Mouse (Mus musculus): Measurements from ENCODE around the gene Slc27a5.

Gene Slc27a5

DNA sequence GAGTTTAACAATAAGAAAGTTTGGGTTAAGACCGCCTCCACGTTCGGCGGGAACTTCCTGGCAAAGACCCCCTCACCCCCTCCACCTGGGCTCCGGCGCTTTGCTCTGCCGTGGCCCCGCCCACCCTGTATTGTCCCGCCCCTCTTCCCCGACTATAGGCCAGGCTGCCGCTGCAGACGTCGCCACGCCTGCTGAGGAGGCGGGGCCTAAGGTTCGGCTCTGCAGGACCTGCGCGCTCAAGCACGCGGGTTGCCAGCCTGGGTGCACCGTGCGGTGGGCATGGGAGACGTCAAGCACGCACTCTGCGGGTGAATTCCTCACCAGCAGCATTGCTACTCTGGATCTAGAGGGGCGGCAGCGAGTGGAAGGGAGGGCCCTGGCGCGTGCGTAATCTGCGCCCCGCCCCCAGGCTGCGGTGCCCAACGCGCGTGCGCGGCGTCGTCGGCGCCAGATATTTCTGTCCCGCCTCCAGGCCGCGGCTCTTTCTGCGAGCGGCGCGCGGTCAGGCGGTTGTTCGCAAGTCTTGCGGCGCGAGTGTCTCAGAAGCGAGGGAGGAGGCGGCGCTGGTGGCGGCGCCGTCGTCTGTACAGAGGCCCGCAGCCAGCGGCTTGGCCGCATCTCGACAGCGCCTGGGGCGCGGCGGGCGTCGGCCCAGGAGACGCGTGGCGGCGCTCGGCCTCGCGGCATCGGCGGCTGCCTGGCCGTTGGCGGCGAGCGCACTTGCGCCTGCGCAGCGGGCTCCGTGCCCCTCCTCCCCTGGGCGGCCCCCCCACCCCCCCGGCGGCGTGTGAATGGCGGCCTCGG is 26.1 kb upstream of the Slc27a5 start:
- peak; percentile 91 for DNase-seq

DNA sequence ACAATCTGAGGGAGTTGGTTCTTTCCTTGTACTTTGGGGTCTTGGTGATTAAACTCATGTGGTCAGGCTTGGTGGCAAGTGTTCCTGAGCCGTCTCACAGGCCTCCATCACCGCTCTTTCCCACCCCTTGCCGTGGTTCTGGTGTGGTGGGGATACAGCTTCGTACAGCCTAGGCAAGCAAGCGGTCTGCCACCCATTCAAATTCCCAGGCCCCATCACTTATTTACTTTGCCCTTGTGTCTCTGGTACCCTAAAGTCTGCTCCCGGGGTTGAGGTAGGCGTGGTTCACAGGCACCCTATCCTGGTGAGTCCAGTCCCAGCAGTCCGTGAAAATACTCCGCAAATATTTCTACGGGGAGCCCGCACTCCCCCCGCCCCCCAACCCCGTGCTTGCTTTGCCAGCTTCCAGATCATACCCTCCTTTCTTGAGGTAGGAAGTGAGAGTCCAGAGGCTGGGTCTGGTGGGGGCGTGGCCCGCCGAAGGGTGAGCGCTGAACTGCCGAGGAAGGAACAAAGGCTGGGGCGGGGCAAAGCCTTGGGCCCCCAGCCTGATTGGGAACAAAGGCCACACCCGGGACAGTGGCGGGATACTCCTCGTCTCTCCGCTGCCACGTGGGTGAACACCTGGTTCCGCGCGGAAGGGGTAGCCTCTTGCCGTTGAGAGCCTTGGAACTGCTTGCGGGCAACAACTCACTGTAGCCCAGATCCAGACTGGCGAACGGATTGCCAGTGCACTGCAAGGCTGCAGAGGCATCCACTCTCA is 25.0 kb upstream of the Slc27a5 start:
- peak; percentile 75 for DNase-seq

DNA sequence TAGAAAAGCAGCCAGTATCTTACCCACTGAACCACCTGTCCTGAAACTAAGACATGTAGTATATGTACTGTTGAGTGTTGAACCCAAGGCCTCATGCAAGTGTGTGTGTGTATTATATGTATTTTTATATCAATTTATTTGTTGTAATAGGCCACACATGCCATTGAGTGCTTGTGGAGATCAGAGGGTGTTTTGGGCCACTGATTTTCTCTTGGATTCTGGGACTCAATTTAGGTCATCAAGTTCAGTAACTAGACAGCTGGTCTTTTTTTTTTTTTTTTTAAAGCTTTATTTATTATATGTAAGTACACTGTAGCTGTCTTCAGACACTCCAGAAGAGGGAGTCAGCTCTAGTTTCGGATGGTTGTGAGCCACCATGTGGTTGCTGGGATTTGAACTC is 17.2 kb upstream of the Slc27a5 start:
- DNase-seq: no peak

DNA sequence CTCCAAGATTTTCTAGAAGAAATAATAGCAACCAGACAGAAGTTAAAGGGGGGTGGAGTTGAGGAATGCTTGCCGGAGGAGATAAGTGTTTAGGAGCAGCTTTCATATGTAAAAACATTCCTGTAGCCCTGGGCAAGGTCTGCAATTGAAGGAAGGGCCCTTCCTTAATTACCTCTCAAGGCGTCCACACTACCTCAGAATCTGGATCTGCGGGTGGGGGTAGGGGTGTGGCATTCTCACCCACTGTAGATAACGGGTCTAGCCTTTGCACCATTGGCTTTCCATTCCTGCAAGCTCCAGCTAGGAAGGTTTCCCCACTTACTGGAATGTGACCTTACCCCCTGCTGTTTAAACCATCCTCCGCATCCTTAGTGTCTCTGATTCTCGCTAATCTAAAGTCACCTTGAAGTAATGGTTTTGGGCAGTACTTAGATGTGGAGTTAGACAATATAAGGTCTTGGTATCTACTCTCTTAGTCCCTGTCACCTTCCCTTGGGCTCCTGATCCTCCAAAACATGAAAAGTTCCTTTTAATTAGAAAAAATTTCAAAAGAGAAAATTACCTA is 16.4 kb upstream of the Slc27a5 start:
- no peak for DNase-seq

DNA sequence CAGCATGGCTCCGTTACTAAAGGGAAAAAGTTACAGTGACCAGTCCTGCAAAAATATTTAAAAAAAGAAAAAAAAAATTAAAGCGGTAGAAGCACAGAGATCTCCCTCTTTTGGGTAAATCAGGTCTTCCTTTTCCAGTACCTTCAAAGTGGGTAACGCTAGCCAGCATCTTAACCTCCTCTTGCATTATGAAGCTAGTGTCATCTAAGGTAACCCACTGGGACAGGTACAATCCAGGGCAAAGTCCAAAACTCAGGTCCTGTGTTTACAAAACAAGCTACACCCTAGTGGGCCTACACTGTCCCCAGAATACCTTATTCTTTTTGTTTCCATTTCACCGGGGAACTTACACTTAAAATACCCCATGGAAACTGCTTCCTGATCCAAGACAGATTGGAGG is 15.7 kb upstream of the Slc27a5 start:
- no peak for DNase-seq

GRCm38 (mm10) chr7:13010005-13010908 is 12.3 kb upstream of the Slc27a5 start, which contains the start of gene Zbtb45:
Zbtb45 (minus strand) TSS chr7:13010034.
- DNase-seq: no peak

GRCm38 (mm10) chr7:13009143-13010004 is 11.4 kb upstream of the Slc27a5 start:
- peak; percentile 95 for DNase-seq

DNA sequence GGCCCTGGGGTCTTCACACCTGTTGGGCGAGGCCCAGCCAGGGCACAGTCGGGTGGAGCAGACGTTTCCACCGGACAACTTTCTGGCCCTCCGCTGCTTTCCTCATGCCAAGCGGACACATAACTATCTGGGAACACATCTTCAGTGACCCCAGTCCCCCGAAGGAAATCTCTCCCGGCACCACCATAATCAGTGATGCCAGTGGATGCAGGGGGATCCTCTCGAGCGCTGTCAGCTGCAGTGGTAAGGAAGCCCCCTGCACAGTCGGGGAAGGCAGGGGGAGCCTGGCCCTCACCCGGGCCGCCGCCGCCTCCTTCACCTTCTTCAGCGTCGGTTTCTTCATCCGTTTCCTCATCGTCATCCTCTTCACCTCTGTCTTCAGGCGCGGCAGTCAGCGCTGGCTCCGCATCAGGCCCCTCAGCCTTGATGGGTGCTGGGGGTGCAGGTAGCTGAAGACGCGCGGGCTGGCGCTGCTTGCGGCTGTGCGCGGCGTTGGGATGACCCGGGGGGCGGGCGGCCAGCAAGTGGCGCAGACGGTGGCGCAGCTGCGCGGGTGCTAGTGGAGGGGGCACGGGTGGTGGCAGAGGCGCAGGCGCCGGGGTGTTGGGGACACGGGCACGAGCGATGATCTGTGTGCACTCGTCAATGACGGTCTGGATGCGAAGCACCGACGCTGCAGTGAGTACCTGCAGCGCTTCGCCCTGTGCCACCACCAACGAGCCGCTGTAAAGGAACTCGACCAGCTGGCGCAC is 9.5 kb upstream of the Slc27a5 start:
- DNase-seq: no peak

GRCm38 (mm10) chr7:13006531-13006930 is 8.5 kb upstream of the Slc27a5 start:
- no peak for DNase-seq

DNA sequence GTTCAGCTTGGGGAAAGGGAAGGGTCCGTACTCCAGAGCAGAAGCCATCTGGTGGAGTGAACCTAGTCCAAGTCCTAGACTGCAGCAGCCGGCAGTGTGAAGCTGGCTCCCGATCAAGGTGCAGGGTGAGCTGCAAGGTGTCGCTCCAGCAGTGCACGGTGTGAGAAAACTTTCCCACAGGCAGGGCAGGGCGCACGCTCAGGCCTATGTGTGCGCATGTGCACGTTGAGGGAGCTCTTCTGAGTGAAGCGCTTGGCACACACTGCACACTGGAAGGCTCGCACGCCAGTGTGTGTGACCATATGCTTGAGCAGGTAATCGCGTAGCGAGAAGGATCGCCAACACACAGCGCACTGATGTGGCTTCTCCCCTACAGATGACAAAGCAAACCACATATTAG is 8.0 kb upstream of the Slc27a5 start:
- DNase-seq: no peak

DNA sequence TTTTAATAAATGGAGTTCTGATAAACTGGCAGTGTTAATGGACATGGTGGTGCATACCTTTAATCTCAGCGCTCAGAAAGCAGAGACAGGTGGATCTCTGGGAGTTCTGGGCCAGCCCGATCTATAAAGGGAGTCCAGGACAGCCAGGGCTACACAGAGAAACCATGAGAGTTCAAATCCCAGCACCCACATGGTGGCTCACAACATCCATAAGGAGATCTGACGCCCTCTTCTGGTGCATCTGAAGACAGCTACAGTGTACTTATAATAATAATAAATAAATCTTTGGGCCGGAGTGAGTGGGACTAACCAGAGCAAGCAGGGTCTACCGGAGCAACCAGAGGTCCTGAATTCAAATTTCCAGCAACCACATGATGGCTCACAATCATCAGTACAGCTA is 5.4 kb upstream of the Slc27a5 start:
- no peak for DNase-seq

DNA sequence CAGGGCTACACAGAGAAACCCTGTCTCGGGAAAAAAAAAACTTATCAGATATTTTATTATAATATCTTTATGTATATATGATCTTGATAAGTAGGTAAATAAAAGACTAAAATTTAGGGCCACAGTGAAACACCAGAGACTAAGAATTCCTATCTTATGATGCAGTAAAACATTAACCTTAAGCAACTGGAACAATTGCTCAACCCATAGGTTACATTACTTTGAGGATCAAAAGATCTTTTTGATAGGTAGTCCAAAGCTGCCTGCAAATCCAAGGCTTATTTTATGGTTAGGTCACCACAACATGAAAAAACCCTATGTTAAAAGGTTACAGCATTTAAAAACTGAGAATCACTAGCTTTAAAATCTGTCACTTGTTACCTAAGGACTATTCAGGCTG is 3.6 kb upstream of the Slc27a5 start:
- DNase-seq: no peak

- no peak for DNase-seq
Measured at GRCm38 (mm10) chr7:12998851-12999250, 859 bp upstream of the Slc27a5 start, which contains the start of gene Trim28. Trim28 (plus strand) TSS chr7:12999114.

DNA sequence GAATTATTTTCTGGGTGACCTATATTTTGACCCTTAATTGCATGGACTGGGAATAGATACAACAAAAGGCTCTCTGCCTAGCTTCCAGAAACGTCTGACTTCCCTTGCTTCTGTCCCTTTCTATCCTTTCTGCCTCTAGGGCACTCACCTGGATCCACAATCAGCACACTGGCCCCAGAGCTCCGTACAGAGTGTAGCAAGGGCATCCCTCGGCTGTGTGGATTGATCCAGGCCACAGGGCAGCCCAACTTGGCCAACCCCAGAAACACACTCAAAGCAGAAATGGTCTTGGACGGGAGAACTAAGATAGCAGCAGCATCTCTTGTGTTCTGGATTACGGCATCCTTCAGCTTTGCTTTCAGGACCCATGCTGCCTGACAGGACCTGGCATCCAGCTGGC is 762 bp downstream of the Slc27a5 start:
- no peak for DNase-seq

- no peak for DNase-seq
Measured at GRCm38 (mm10) chr7:12995862-12996261, 2.1 kb downstream of the Slc27a5 start.

DNA sequence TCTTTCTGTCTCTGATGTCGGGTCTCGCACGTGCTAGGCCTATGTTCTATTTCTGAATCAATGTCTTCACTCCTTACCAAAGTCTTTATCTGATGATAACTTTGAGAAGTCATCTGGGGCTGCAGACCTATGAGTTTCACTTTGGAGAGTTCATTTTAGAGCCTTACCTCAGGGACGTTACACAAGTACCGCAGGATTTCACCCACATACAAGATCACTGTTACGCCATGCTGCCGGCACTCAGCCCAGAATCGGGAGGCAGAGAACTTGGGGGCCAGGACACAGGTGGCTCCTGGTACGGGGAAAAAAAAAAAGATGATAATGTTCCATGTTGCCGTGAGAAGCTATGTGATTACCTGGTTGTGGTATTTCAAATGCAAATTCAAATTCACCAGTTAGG is 4.8 kb downstream of the Slc27a5 start:
- no peak for DNase-seq

DNA sequence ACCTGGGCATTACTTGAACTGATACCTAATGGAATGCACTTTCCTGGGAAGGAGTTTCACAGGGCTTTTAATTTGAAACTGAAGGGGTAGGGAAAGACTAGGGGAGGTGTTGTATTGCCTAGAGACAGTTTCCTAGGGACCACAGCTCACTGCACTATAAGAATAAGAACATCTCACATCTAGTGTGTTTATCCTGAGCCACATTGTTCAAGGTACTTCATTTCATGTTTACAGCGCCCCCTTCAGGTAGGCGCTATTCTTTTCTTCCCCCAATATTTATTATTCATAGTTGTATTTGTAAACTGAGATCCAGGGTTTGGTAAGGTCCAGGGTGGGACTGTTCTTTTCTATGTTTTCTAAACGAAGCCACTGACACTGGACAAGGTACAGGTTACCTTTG is 5.8 kb downstream of the Slc27a5 start:
- DNase-seq: no peak

- DNase-seq: no peak
Measured at GRCm38 (mm10) chr7:12987409-12988189, 10.4 kb downstream of the Slc27a5 start.

- DNase-seq: no peak
Measured at GRCm38 (mm10) chr7:12986906-12987305, 11.1 kb downstream of the Slc27a5 start.

GRCm38 (mm10) chr7:12985724-12986123 is 12.3 kb downstream of the Slc27a5 start:
- no peak for DNase-seq

Data from kidney, adult 11 months (tissue).